Mouse (Mus musculus) kidney, adult 2 months (tissue): ENCODE measurements around the gene Msln.

Source experiments
- CTCF ChIP-seq: fragments of 200-500 bp; conservative IDR thresholded peaks from 2 replicates; pipeline ENCODE4 v1.5.1; 2011; ENCODE audit warnings: low read depth, mild to moderate bottlenecking, control low read depth, low read length, moderate library complexity, mixed read lengths; ENCODE audit not compliant: insufficient read depth, insufficient read length
- POLR2A ChIP-seq: fragments of 200-500 bp; IDR thresholded peaks from one replicate; pipeline ENCODE4 v1.6.1; 2011; ENCODE audit warnings: low read depth, low read length, control low read depth

- no peak for TF ChIP-seq CTCF
- TF ChIP-seq POLR2A = no peak
These were observed 4.9 kb downstream of the Msln start for GRCm38 (mm10) chr17:25749314-25749713.
